Mouse (Mus musculus): ENCODE results near the gene Fam185a. TPM values are rescaled to one million over a fixed set of nuclear protein-coding genes. Genes with fewer than 3 reads are reported as not detected.

The Fam185a gene
- polyA plus RNA-seq, 1 experiment from 2014 or later, result 5.7 TPM

GRCm38 (mm10) chr5:21526835-21527485 lies 102.2 kb downstream of the Fam185a start:
- Histone ChIP-seq H3K36me3 (no peaks in the 10 kb centered on the region), H3K4me2 (replicated peaks) (no peak overlapping the region), H3K4me3 (no peak overlapping the region), H3K27ac (no peak overlapping the region), H3K9ac (no peak overlapping the region), H3K9me3 (no peaks in the 10 kb centered on the region; the same call in 1 of the 2 replicates), H3K27me3 (no peaks in the 10 kb centered on the region), H3K4me1 (no peaks in the 10 kb centered on the region)
- ATAC-seq (ENCODE audit: insufficient number of reproducible peaks, insufficient read depth, low FRiP score, low TSS enrichment), result no peak
- 66% methylated on average over 11 of the region's 11 CpGs for WGBS

GRCm38 (mm10) chr5:21527488-21527911 lies 102.7 kb downstream of the Fam185a start:
- no peak overlapping the region for H3K4me2 ChIP-seq (replicated peaks)
- no peak for ATAC-seq (ENCODE audit: insufficient number of reproducible peaks, insufficient read depth, low FRiP score, low TSS enrichment)
- H3K36me3 ChIP-seq, result no peaks in the 10 kb centered on the region
- H3K27ac ChIP-seq, result no peak overlapping the region
- H3K4me1 ChIP-seq, result no peaks in the 10 kb centered on the region
- no peaks in the 10 kb centered on the region for H3K27me3 ChIP-seq
- H3K4me3 ChIP-seq, result no peak overlapping the region
- no peaks in the 10 kb centered on the region; the same call in 1 of the 2 replicates for H3K9me3 ChIP-seq
- H3K9ac ChIP-seq, result no peak overlapping the region
- WGBS, result 71% methylated on average over 4 of the region's 4 CpGs

GRCm38 (mm10) chr5:21528068-21528842 lies 103.5 kb downstream of the Fam185a start:
- WGBS, result 90% methylated on average over 15 of the region's 15 CpGs
- no peak for ATAC-seq (ENCODE audit: insufficient number of reproducible peaks, insufficient read depth, low FRiP score, low TSS enrichment)
- H3K4me3 ChIP-seq, result no peak overlapping the region
- H3K9me3 ChIP-seq, result no peaks in the 10 kb centered on the region; the same call in 1 of the 2 replicates
- no peaks in the 10 kb centered on the region for H3K36me3 ChIP-seq
- no peaks in the 10 kb centered on the region for H3K4me1 ChIP-seq
- H3K4me2 ChIP-seq (replicated peaks), result no peak overlapping the region
- no peaks in the 10 kb centered on the region for H3K27me3 ChIP-seq
- no peak overlapping the region for H3K9ac ChIP-seq
- no peak overlapping the region for H3K27ac ChIP-seq

GRCm38 (mm10) chr5:21529110-21529720 lies 104.5 kb downstream of the Fam185a start:
- Histone ChIP-seq H3K36me3 (no peaks in the 10 kb centered on the region), H3K9me3 (no peaks in the 10 kb centered on the region; the same call in 1 of the 2 replicates), H3K4me1 (no peaks in the 10 kb centered on the region), H3K27me3 (no peaks in the 10 kb centered on the region), H3K4me2 (replicated peaks) (no peak overlapping the region), H3K27ac (no peak overlapping the region), H3K9ac (no peak overlapping the region), H3K4me3 (no peak overlapping the region)
- no peak for ATAC-seq (ENCODE audit: insufficient number of reproducible peaks, insufficient read depth, low FRiP score, low TSS enrichment)
- WGBS, result 83% methylated on average over 8 of the region's 8 CpGs

Other genes with a start within 250 kb of the Fam185a start
- gene Gsap, start 238.7 kb upstream of the Fam185a start, polyA plus RNA-seq (2016; fragmentation: Nextera tagmentation; extraction: Ambion mirVana), result 1.8 and 2.0 TPM in 2 replicates
- 0.64 and 0.81 TPM in 2 replicates for gene Fgl2, start 52.3 kb upstream of the Fam185a start, polyA plus RNA-seq (2016; fragmentation: Nextera tagmentation; extraction: Ambion mirVana)
- not detected in 2 replicates for gene Ccdc146, start 281 bp upstream of the Fam185a start, polyA plus RNA-seq (2016; fragmentation: Nextera tagmentation; extraction: Ambion mirVana)
- 85.1 and 88.5 TPM in 2 replicates for gene Lrrc17, start 118.6 kb downstream of the Fam185a start, polyA plus RNA-seq (2016; fragmentation: Nextera tagmentation; extraction: Ambion mirVana)
- 0.09 and 0.10 TPM in 2 replicates for gene Fbxl13, start 220.7 kb downstream of the Fam185a start, polyA plus RNA-seq (2016; fragmentation: Nextera tagmentation; extraction: Ambion mirVana)
- gene Armc10, start 220.9 kb downstream of the Fam185a start, polyA plus RNA-seq (2016; fragmentation: Nextera tagmentation; extraction: Ambion mirVana), result 58.2 and 58.4 TPM in 2 replicates